Mouse (Mus musculus): ENCODE results near the gene Rbks. TPM values are rescaled to one million over a fixed set of nuclear protein-coding genes. Genes with fewer than 3 reads are reported as not detected.

Gene Rbks
- polyA plus RNA-seq (2015; fragmentation: Nextera tagmentation; extraction: Ambion mirVana): 3.1 and 3.9 TPM in 2 replicates

DNA sequence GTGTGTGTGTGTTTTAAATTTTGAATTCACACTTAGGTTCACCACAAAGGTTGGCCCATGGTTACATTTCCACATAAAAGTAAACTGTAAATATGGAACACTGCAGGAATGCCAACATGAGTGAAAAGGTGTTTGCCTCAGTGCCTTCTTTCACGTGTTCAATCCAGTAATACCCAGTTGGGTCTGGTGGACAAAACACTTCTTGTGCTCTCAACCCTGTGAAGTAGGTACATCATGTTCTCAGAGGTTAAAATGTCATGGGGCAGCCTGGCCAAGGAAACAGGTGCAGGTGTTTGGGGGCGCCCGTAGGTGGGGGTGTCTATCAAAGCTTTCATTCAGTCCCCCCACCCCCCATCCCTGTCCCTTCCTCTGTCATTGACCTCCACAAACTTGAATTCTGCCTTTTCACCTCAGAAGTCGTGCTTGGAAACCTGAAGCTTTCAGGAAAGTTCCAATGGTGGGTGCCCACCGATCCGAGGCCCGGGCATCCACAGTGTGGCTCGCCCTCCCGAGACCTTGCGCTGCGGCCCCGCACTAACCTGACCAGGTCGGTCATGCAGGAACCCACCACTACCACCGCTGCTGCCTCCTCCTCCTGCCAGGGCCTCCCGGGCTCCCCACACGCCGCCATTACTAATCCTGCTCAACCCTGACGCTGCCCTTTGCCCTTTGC lies at the start of gene Rbks:
Rbks (minus strand) TSS at position 657 of the 673 bp plus-strand sequence.

GRCm38 (mm10) chr5:31697644-31698296 lies 343 bp upstream of the Rbks start, which contains the start of gene Babam2:
Babam2 (plus strand) TSS chr5:31697684.

DNA sequence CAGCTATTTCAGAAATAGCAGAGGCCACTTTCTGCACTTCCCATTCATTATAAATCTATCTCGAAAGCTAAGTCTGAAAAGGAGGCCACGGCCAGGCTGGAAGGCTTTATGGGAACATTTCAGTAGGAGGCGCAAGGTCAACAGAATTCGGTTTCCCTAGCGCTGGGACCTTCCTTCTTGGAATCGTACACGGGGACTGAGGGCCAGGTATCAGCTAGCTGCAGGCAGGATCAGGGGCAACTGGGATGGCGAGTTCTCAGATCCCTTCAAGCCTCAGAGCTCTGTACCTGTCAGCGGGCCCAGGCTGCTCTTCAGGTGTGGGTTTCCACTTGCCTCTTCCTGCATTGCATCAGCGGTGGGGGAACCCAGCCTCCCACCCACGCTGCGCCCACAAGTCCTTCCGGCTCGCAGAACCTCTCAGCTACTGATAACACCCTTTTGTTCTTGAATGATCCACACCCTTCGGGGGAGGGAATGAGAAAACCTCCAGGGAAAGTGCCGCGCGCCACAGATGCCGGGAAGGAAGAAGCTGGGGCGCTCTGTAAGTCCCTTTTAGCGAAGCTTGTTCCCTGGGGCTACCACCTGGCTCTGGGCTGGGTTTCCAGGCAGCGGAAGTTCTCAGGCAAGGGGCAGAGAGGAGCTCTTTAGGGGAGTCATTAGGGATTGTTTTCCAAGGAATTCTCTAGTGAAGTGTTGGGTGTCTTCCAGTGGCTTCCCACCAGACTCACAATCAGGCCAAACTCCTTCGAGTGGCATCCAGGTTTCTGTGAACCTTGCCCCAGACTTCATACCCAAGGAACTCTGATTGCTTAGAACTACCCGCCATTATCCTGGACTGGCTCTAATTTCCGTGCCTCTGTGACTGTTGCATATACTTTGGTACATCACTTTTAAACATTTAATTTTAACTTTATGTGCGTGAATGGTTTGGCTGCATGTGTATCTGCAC lies 100.7 kb downstream of the Rbks start, which contains the start of gene Mrpl33:
Mrpl33 (plus strand) TSS at position 455 of the 949 bp plus-strand sequence.

Small RNA genes lying within 50 kb of the gene (microRNA-seq; reads per million reads assigned to microRNA genes)
- not detected for gene Mir3473e

Other genes starting within 250 kb of the Rbks start
- gene Zfp512, start 245.2 kb downstream of the Rbks start, polyA plus RNA-seq (2015; fragmentation: Nextera tagmentation; extraction: Ambion mirVana): 58.2 and 66.0 TPM in 2 replicates
- not detected in 2 replicates for gene 4930548H24Rik, start 211.9 kb downstream of the Rbks start, polyA plus RNA-seq (2015; fragmentation: Nextera tagmentation; extraction: Ambion mirVana)
- gene Gpn1, start 202.9 kb downstream of the Rbks start, polyA plus RNA-seq (2015; fragmentation: Nextera tagmentation; extraction: Ambion mirVana): 62.2 and 73.0 TPM in 2 replicates
- 34.7 and 35.2 TPM in 2 replicates for gene Slc4a1ap, start 170.6 kb downstream of the Rbks start, polyA plus RNA-seq (2015; fragmentation: Nextera tagmentation; extraction: Ambion mirVana)
- 16.9 and 17.2 TPM in 2 replicates for gene Supt7l, start 169.8 kb downstream of the Rbks start, polyA plus RNA-seq (2015; fragmentation: Nextera tagmentation; extraction: Ambion mirVana)
- gene Mrpl33, start 100.7 kb downstream of the Rbks start, polyA plus RNA-seq (2015; fragmentation: Nextera tagmentation; extraction: Ambion mirVana): 298 and 326 TPM in 2 replicates
- gene Babam2, start 57 bp upstream of the Rbks start, polyA plus RNA-seq (2015; fragmentation: Nextera tagmentation; extraction: Ambion mirVana): 62.6 and 63.6 TPM in 2 replicates